Mouse (Mus musculus) neural tube, embryonic 15.5 days (tissue): ENCODE results near the gene Mrps14. TPM values are rescaled to one million over a fixed set of nuclear protein-coding genes. Genes with fewer than 3 reads are reported as not detected.

ENCODE experiments used
- ATAC-seq: fragments of 200-750 bp; cut with Nextera tagmentation; 2 replicates; pipeline ENCODE4 v1.8.0; 2017; ENCODE audit warnings: mild to moderate bottlenecking, moderate TSS enrichment, moderate library complexity; ENCODE audit not compliant: low FRiP score
- H3K27ac ChIP-seq: fragments of 300-500 bp; sonication (generic); replicated peaks from 2 replicates; pipeline ENCODE4 v1.5.1; 2015; ENCODE audit warnings: mild to moderate bottlenecking, inconsistent platforms
- H3K27me3 ChIP-seq: fragments of 300-500 bp; sonication (generic); replicated peaks from 2 replicates; pipeline ENCODE4 v1.6.1; 2015; ENCODE audit warnings: inconsistent platforms
- H3K36me3 ChIP-seq: fragments of 300-500 bp; sonication (generic); 2 replicates; pipeline ENCODE4 v1.6.1; 2015; ENCODE audit warnings: inconsistent platforms
- H3K4me1 ChIP-seq: fragments of 300-500 bp; sonication (generic); 2 replicates; pipeline ENCODE4 v1.6.1; 2015; ENCODE audit warnings: inconsistent platforms
- H3K4me2 ChIP-seq: fragments of 300-500 bp; sonication (generic); 2 replicates; pipeline ENCODE4 v1.6.1; 2015; ENCODE audit warnings: inconsistent platforms, mild to moderate bottlenecking, moderate library complexity
- H3K4me3 ChIP-seq: fragments of 300-500 bp; sonication (generic); replicated peaks from 2 replicates; pipeline ENCODE4 v1.5.1; 2015; ENCODE audit warnings: mild to moderate bottlenecking, inconsistent platforms
- H3K9ac ChIP-seq: fragments of 300-500 bp; sonication (generic); replicated peaks from 2 replicates; pipeline ENCODE4 v1.6.1; 2015; ENCODE audit warnings: mild to moderate bottlenecking, inconsistent platforms
- H3K9me3 ChIP-seq: fragments of 300-500 bp; sonication (generic); replicated peaks from 2 replicates; pipeline ENCODE4 v1.6.1; 2016; ENCODE audit warnings: inconsistent platforms
- WGBS: fragments of 180-500 bp; shearing (Covaris S2); methylation state at CpG from one replicate; pipeline ENCODE4 v1.1.7; 2015; ENCODE audit warnings: mixed read lengths; 5-methylcytosine and 5-hydroxymethylcytosine counted together
- polyA plus RNA-seq: library from polyadenylated mRNA; unstranded; fragments of >200 nt; fragmentation: Nextera tagmentation; extraction: Ambion mirVana; gene quantifications from 2 replicates; pipeline ENCODE4 v1.2.1, GENCODE M21; 2015

Mrps14 gene
- polyA plus RNA-seq, 1 experiment from 2014 or later, result 130 TPM

- H3K27me3 ChIP-seq, result no peaks in the 10 kb centered on the region
- no peak for ATAC-seq
- H3K9ac ChIP-seq, result no peak overlapping the region
- no peak overlapping the region for H3K27ac ChIP-seq
- WGBS, result 75% methylated on average over 3 of the region's 3 CpGs
- no peak overlapping the region for H3K4me3 ChIP-seq
- no peak overlapping the region for H3K4me2 ChIP-seq
- no peaks in the 10 kb centered on the region for H3K9me3 ChIP-seq
- H3K36me3 ChIP-seq, result peaks cover 7% of the 10 kb centered on the region; the same call in 1 of the 2 replicates
- H3K4me1 ChIP-seq, result no peaks in the 10 kb centered on the region
Observed at GRCm38 (mm10) chr1:160232113-160232512, 37.1 kb downstream of the Mrps14 start.

DNA sequence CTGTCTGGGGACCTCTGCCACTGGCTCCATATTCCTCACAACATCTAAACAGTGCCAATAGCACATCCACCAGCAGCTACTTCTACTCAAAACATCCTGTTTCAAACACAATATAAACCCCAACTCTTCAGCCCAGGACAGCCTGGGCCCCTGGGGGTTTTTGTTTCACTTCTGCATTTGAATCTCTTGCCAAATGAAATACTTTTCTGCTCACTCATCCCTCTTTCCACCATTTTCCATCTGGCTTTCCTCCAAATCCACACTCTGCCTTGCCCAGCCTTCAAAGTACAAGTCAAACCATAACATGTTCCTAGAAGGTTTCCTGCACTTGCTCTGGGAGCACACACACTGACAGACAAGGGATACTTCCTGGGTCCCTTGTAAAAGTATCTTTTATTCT lies 38.9 kb downstream of the Mrps14 start:
- Histone ChIP-seq H3K4me1 (no peaks in the 10 kb centered on the region), H3K27ac (no peak overlapping the region)
- ATAC-seq, result no peak

DNA sequence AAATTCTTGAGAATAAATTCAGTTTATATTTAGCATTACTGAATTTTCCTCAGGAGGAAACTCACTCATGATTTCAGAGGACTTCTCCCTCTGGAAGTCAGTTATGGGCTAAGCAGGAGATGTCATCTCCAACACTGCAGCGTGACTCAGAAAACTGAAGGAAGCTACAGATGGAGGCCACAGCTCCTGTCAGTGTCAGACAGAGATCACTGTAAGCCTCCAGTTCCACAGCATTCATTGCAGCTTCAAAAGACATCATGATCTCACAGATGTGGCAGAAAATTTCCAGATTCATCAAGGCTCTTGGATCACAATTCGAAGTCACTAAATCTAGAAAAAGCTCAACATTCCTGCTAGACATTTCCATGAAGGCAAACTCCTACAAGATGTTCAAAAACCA lies 43.0 kb downstream of the Mrps14 start:
- no peak overlapping the region for H3K27ac ChIP-seq
- no peak overlapping the region for H3K4me2 ChIP-seq
- 96% methylated on average over 2 of the region's 2 CpGs for WGBS
- no peak for ATAC-seq
- H3K4me1 ChIP-seq, result no peaks in the 10 kb centered on the region
- H3K27me3 ChIP-seq, result no peaks in the 10 kb centered on the region
- H3K4me3 ChIP-seq, result no peak overlapping the region
- no peak overlapping the region for H3K9ac ChIP-seq
- H3K9me3 ChIP-seq, result no peaks in the 10 kb centered on the region
- H3K36me3 ChIP-seq, result peaks cover 11% of the 10 kb centered on the region

More for the DNA sequence above, 38.9 kb downstream of the Mrps14 start:
- Histone ChIP-seq H3K27me3 (no peaks in the 10 kb centered on the region), H3K9me3 (no peaks in the 10 kb centered on the region), H3K4me2 (no peak overlapping the region), H3K9ac (no peak overlapping the region), H3K36me3 (peaks cover 6% of the 10 kb centered on the region; the same call in 1 of the 2 replicates), H3K4me3 (no peak overlapping the region)

DNA sequence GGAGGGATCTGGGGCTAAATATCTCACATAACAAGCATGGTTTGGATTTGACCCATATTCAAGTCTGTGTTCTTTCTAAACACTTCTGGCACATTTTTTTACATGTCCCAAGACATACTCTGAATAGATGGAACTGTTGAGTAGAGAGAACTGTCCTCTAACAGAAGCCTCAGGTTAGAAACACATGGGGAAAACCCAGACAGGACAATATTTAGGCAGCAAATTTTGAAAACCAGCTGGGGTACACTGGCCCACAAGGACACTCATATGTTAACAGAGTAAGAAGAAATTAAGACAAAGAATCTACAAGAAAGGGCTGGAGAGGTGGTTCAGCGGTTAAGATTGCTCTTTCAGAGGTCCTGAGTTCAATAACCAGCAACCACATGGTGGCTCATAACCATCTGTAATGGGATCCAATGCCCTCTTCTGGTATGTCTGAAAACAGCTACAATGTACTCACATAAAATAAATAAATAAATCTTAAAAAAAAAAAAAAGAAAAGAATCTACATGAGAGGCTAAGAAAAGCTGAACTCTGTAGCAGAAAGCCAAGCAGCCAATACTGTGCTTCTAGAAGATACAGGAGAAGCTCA lies 43.9 kb downstream of the Mrps14 start:
- Histone ChIP-seq H3K9ac (no peak overlapping the region), H3K36me3 (peaks cover 11% of the 10 kb centered on the region), H3K4me1 (no peaks in the 10 kb centered on the region), H3K4me2 (no peak overlapping the region), H3K9me3 (no peaks in the 10 kb centered on the region), H3K27ac (no peak overlapping the region), H3K4me3 (no peak overlapping the region), H3K27me3 (no peaks in the 10 kb centered on the region)
- 86% methylated on average over 1 of the region's 1 CpGs for WGBS
- no peak for ATAC-seq

- Histone ChIP-seq H3K27ac (no peak overlapping the region), H3K9me3 (no peaks in the 10 kb centered on the region), H3K4me1 (no peaks in the 10 kb centered on the region), H3K4me3 (no peak overlapping the region), H3K36me3 (peaks cover 11% of the 10 kb centered on the region), H3K4me2 (no peak overlapping the region), H3K27me3 (no peaks in the 10 kb centered on the region), H3K9ac (no peak overlapping the region)
- ATAC-seq, result no peak
- 85% methylated on average over 2 of the region's 2 CpGs for WGBS
Observed at GRCm38 (mm10) chr1:160240091-160240490, 45.1 kb downstream of the Mrps14 start.

GRCm38 (mm10) chr1:160244689-160245088 lies 49.7 kb downstream of the Mrps14 start:
- Histone ChIP-seq H3K36me3 (peaks cover 8% of the 10 kb centered on the region), H3K9me3 (no peaks in the 10 kb centered on the region), H3K27me3 (no peaks in the 10 kb centered on the region), H3K4me3 (no peak overlapping the region), H3K27ac (peak overlapping the region; percentile 13; the same call in 1 of the 2 replicates), H3K4me2 (no peak overlapping the region), H3K9ac (no peak overlapping the region), H3K4me1 (no peaks in the 10 kb centered on the region)
- WGBS, result 81% methylated on average over 5 of the region's 5 CpGs
- no peak for ATAC-seq

GRCm38 (mm10) chr1:160245954-160246353 lies 50.9 kb downstream of the Mrps14 start:
- Histone ChIP-seq H3K9me3 (no peaks in the 10 kb centered on the region), H3K27ac (no peak overlapping the region), H3K27me3 (no peaks in the 10 kb centered on the region), H3K9ac (no peak overlapping the region), H3K4me3 (no peak overlapping the region), H3K4me1 (no peaks in the 10 kb centered on the region), H3K36me3 (peaks cover 3% of the 10 kb centered on the region; the same call in 1 of the 2 replicates), H3K4me2 (no peak overlapping the region)
- WGBS, result 79% methylated on average over 2 of the region's 2 CpGs
- ATAC-seq, result no peak

DNA sequence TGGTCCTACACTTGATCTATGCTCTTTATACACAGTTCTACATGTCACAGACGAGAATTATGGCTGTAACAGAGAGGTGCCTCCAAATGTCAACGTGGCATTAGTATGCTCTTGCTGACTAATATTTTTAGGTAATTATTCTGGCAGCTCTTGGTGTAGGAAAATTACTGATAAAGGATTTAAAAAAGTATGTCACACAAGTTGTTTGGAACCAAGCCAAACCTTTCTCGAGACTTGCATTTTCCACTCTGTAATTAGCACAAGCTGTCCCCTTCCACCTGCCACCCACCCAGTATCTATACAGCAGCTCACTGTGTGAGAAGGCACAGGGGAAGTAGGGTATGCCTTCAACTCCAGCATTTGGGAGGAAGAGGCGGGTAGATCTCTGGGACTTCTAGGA lies 51.8 kb downstream of the Mrps14 start:
- Histone ChIP-seq H3K4me2 (no peak overlapping the region), H3K27ac (no peak overlapping the region), H3K9ac (no peak overlapping the region), H3K36me3 (peaks cover 3% of the 10 kb centered on the region; the same call in 1 of the 2 replicates), H3K9me3 (no peaks in the 10 kb centered on the region), H3K4me1 (no peaks in the 10 kb centered on the region), H3K27me3 (no peaks in the 10 kb centered on the region), H3K4me3 (no peak overlapping the region)
- 76% methylated on average over 4 of the region's 4 CpGs for WGBS
- ATAC-seq, result no peak

DNA sequence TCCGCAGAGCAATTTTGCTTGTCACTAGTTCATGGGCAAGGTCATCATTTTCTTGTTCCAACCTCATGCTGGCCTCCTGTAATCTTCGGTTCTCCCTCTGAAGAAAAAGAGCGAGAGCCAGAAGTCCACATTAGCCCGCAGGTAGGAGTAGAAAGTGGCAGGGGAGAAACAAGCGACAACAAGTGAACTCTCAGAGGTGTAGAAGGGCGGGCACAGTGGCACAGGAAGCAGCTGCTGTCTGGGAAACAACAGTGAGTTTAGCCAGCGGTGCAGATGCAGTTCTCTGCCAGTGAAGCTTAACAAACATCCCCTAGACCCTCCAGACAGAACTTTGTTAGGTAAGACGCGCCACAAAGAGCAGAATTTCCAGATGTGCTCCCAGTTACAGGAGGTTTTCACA lies 52.5 kb downstream of the Mrps14 start:
- H3K4me1 ChIP-seq, result no peaks in the 10 kb centered on the region
- no peak overlapping the region for H3K9ac ChIP-seq
- H3K4me2 ChIP-seq, result no peak overlapping the region
- no peak for ATAC-seq
- H3K4me3 ChIP-seq, result no peak overlapping the region
- H3K27ac ChIP-seq, result no peak overlapping the region
- no peaks in the 10 kb centered on the region for H3K27me3 ChIP-seq
- H3K36me3 ChIP-seq, result peaks cover 3% of the 10 kb centered on the region; the same call in 1 of the 2 replicates
- 83% methylated on average over 9 of the region's 9 CpGs for WGBS
- no peaks in the 10 kb centered on the region for H3K9me3 ChIP-seq

GRCm38 (mm10) chr1:160249786-160250185 lies 54.8 kb downstream of the Mrps14 start:
- WGBS, result 90% methylated on average over 3 of the region's 3 CpGs
- Histone ChIP-seq H3K36me3 (peaks cover 3% of the 10 kb centered on the region; the same call in 1 of the 2 replicates), H3K9me3 (no peaks in the 10 kb centered on the region), H3K27me3 (no peaks in the 10 kb centered on the region), H3K4me2 (no peak overlapping the region), H3K4me1 (no peaks in the 10 kb centered on the region), H3K4me3 (no peak overlapping the region), H3K27ac (no peak overlapping the region), H3K9ac (no peak overlapping the region)
- no peak for ATAC-seq

GRCm38 (mm10) chr1:160250782-160251181 lies 55.8 kb downstream of the Mrps14 start:
- Histone ChIP-seq H3K4me2 (no peak overlapping the region), H3K4me3 (no peak overlapping the region), H3K4me1 (no peaks in the 10 kb centered on the region), H3K9me3 (no peaks in the 10 kb centered on the region), H3K36me3 (peaks cover 9% of the 10 kb centered on the region), H3K27ac (no peak overlapping the region), H3K27me3 (no peaks in the 10 kb centered on the region), H3K9ac (no peak overlapping the region)
- ATAC-seq, result no peak
- 74% methylated on average over 4 of the region's 4 CpGs for WGBS

GRCm38 (mm10) chr1:160251388-160252007 lies 56.5 kb downstream of the Mrps14 start:
- no peaks in the 10 kb centered on the region for H3K9me3 ChIP-seq
- ATAC-seq, result no peak
- H3K4me2 ChIP-seq, result no peak overlapping the region
- H3K27me3 ChIP-seq, result no peaks in the 10 kb centered on the region
- 86% methylated on average over 5 of the region's 5 CpGs for WGBS
- H3K4me3 ChIP-seq, result no peak overlapping the region
- H3K27ac ChIP-seq, result no peak overlapping the region
- no peaks in the 10 kb centered on the region for H3K4me1 ChIP-seq
- peaks cover 12% of the 10 kb centered on the region for H3K36me3 ChIP-seq
- no peak overlapping the region for H3K9ac ChIP-seq
